Mouse (Mus musculus) adrenal gland, postnatal 14 days (tissue): ENCODE measurements at regions not wholly inside any gene's neighbourhood (a gene's known extent, or its start where the extent isn't known, plus 50 kb on each side); places are given as distances from the start of the nearest gene placed in this dataset.
"Not testable (repeated sequence)": the region's sequence is repeated elsewhere in the genome, so short reads cannot be mapped to it uniquely, and the experiment has no call there.

Source experiments
- DNase-seq: peaks from one replicate; pipeline ENCODE4 v3.0.0; 2021; ENCODE audit warnings: mixed read lengths

- DNase-seq, result not testable (repeated sequence)
Observed at GRCm38 (mm10) chr4:8462414-8462813, 223.6 kb upstream of the Car8 start.

- no peak for DNase-seq
Observed at GRCm38 (mm10) chr4:8454346-8454745, 215.5 kb upstream of the Car8 start.

DNA sequence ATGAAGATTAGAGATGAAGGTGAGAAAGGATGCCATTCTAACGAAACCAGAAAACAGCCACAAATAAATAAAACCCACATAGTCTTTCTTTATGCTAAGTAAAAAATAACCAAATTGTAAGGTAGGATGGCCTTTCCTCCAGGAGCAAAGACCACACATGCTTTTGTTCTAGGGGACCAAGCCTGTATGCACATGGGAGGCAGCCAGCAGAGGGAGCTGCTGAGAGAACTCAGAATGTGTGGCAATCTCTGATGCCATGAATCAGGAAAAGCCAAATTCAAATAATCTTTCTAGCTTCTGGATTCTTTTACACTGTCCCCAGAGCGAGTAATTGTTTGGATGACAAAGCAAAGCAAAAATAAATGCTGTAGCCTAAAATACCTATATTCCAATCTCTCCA, 193.6 kb upstream of the Car8 start:
- peak; percentile 64 for DNase-seq

DNA sequence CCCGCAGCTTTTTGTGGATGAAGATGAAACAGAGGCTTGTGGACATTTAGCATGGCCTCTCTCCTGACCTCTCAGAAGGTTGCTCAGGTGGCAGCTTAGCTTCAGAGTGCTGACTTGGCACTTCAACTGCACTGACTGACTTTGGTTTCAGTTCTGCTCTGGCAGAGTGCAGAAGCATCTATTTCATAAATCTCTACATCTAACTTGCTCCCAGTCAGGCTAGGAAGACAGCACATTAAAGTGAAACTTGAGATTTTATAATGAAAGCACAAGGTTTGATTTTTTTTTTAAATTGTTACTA, 192.1 kb upstream of the Car8 start:
- no peak for DNase-seq

- no peak for DNase-seq
Observed at GRCm38 (mm10) chr4:8430269-8431031, 191.6 kb upstream of the Car8 start.

DNA sequence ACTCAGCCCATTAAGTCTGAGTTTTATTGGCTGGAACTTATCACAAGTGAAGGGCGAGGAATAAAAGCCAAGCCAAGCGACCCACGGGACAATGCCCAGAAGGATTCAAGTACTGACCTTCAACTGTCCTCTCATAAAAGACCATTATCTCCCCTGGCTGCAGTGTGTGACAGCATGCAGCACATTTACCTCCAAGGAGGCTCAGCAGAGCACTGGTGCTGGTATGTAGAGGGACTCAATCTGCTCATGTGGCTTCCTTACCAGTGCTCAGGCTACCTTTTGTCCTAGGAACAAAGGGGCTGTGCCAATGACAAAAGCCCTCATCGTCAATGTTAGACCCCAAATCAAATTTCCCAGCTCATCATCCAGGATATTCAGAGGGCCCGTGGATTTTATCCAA, 190.9 kb upstream of the Car8 start:
- no peak for DNase-seq

- no peak for DNase-seq
Observed at GRCm38 (mm10) chr4:8428629-8429523, 190.0 kb upstream of the Car8 start.

DNA sequence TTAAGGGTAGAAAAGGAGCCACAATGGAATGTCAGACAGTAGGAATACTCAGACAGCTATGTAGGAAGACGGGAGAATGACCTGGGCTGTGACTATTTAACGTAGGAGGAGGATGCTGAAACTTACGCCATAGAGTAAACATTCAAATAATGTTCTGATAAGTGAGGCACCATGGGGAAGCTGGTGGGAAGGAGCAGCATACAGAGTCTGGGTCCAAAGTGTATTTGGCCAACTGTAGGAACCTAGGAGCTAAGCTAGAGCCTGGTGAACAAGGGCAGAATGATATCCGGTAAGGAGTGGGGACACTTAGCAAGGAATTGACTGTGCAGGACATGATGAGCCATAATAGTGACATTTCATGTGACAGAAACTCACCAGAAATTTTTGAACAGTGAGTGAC, 189.0 kb upstream of the Car8 start:
- no peak for DNase-seq

GRCm38 (mm10) chr4:8423392-8424045, 184.7 kb upstream of the Car8 start:
- DNase-seq, result no peak

GRCm38 (mm10) chr4:8421285-8421684, 182.4 kb upstream of the Car8 start:
- no peak for DNase-seq

DNA sequence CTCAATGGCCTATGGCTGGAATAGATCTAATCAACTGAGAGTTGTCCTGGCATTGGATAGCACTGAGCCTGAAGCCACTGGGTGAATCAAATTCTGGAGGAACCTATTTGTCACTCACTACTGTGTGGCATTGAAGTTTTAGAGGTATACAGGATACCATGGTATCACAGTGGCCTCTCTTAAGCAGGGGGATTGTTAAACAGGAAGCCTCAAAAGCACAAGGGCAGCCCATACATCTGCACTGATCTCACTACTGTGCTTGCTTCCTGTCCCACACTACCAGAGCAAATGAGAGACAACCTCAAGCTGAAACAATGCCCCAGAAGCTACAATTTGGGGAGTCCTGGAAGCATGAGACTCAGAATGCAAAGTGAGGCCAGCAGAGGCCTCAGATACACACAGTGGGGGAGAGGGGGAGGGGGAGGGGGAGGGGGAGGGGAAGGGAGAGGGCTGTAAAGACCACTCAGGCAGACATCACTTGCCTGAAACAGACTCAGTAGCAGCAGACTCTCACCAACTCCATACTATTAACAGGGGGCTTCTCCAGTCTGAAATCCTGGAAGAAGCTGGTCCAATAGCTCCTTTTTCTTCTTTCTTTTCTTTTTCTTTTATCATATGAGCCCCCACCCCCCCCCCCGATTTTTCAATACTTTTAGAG, 179.7 kb upstream of the Car8 start:
- DNase-seq, result no peak

GRCm38 (mm10) chr4:8417821-8418220, 179.0 kb upstream of the Car8 start:
- DNase-seq, result no peak

DNA sequence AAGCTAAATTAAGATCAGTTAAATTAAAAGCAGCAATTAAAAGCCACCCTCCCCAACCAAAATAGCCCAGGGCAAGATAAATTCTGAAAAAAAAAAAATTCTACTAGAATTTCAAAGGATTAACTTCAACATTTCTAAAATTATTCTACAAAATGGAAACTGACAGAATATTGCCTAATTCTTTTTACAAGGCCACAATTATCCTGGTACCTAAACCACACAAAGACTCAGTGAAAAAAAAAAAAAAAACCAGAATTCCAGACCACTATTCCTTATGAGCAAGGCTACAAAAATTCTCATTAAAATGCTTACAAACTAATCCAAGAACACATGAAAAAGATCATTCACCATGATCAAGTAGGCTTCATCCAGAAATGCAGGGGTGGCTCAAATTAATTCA, 174.5 kb upstream of the Car8 start:
- DNase-seq, result no peak

DNA sequence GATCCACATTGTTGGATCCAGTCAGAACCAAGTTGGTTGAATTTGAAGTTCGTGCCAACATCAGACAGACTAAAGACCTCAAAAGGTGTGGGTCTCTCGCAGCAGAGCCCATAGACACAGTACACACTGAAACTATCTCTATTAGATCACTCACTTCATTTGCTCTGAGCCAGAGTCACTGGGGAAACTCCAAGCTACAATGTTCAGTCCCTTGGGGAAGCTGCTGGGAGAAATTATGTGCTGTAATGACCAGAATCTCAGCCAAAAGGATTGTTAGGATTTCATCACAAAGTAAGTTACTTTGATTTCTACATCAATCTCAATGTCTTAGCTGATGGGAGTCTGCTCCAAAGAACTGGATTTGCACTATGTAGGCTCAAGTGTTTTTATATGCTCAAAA, 161.2 kb upstream of the Car8 start:
- DNase-seq, result no peak

DNA sequence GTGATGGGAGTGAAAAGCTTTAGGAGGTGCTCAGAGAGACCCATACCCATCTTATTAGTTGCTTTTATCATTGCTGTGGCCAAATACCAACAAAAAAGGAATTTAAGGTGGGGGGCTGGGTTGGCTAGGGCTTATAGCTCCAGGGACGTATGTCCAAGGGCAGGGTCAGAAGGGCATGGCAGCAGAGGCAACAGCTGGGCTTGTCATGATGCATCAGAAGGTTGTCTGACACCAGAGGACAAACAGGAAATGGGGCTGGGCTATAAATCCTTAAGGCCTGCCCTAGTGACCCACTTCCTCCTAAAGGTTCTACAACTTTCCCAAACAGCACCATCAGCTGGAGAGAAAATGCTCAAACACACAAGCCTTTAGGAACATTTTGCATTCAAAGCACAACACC, 160.6 kb upstream of the Car8 start:
- no peak for DNase-seq

DNA sequence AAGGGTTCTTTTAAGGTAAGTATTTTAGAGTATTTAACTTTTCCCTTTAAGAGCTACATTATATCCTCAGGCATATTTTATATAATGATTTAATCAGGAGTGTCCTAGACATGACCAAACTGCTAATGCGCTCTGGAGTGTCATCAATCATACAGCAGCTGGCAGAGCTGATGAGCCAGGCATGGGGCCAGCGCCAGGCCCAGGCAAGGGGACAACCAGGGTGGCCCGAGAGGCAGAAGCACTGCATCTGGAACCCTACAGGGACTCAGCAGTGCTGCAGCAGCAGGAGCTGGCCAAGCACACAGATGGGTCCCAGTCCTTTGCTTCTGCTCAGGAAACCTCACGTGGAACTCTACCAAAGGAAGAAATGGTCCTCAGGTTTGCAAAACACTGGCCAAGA, 160.1 kb upstream of the Car8 start:
- peak; percentile 58 for DNase-seq

GRCm38 (mm10) chr4:8383162-8383561, 144.3 kb upstream of the Car8 start:
- DNase-seq, result no peak

GRCm38 (mm10) chr4:8382125-8382417, 143.2 kb upstream of the Car8 start:
- no peak for DNase-seq

- no peak for DNase-seq
Observed at GRCm38 (mm10) chr4:8381408-8382124, 142.7 kb upstream of the Car8 start.

GRCm38 (mm10) chr4:8380711-8381338, 142.0 kb upstream of the Car8 start:
- DNase-seq, result peak; percentile 76

DNA sequence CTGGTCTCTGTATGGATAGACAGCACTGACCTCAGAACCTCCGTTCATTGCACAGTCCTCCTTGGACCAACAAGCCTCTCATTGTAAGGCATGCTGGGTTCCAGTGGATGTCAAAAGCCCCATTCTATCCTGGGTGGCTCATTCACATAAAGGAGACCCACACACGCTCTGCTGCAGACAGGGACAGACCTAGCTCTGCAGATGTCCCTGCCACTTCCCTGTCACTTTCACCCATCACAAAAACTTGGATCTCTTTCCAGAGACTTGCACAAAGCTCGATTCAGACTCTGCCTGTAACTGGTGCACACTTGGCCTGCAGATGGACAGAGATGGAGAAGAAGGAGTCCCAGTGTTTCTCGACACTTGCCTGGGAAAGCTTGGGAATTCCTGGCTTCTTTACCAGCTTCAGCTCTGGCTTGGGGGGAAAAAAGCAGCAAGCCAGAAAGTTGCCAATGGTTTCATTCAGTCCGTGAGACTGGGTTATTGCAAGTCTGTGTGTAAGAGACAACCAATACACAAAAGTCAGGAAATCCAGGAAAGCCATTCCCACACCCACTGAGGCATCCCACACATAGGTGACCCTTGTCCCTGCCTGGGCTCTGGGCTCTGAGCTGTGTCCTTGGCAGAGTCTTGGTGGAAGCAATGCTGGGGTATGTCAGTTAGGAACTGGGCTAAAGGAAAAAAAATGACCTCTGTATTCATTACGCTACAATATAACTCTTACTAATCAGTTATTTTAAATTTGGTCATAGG, 136.1 kb upstream of the Car8 start:
- DNase-seq, result no peak
